Mouse (Mus musculus) liver, postnatal 0 days (tissue): ENCODE results near the gene 1700025C18Rik.

ENCODE experiments used
- CTCF ChIP-seq: sonication (generic); IDR thresholded peaks from 2 replicates; pipeline ENCODE4 v1.5.1; 2016; ENCODE audit warnings: antibody characterized with exemption, low read depth
- EP300 ChIP-seq: IDR thresholded peaks from 2 replicates; pipeline ENCODE4 v1.6.1; 2016; ENCODE audit warnings: antibody characterized with exemption, low read depth, mild to moderate bottlenecking

DNA sequence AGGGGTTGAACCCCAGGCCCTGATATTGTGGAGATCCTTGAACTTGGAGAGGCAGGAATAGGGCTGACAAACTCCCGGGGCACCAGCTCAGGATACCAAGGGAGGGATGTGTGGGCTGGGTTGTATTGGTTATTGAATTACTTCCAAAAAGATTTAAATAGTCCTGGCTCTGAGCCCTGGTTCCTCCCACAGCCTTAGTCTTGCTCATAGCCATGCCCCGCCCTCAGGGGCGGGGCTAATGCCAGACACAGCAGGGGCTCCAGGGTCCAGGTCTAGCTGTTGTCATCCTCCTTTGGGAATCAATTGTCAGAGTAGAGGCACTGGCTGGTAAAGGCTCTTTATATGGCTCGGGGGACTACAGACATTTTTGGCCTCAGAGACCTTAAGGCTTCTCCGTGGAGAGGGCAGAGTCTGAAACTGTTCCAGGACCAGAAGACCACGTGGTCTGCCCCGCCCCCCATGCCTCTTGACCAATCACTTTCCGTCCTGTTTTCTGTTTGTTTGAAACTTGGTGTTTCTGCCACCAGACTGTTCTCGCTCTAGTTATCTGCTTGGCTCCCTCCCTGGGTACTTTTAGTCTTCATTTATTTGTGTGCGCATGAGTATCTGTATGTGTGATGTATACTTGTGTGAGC, 30.8 kb upstream of the 1700025C18Rik start:
- TF ChIP-seq CTCF (no peak), EP300 (no peak)
